Mouse (Mus musculus) MEL (cell line): ENCODE data around the gene Efcab5.

Source experiments
- CHD1 ChIP-seq: IDR thresholded peaks from 2 replicates; pipeline ENCODE4 v1.6.1; 2012; ENCODE audit warnings: low read depth, mild to moderate bottlenecking, inconsistent platforms, low read length, improper control_type of control experiment
- CTCF ChIP-seq, 3 experiments: IDR thresholded peaks in 2 of 3; conservative IDR thresholded peaks in 1 of 3; 2 replicates each; pipeline ENCODE4 v1.5.1; 2011 to 2012; ENCODE audit warnings: low read length in 3 of 3, low read depth in 2 of 3, mild to moderate bottlenecking in 2 of 3, improper control_type of control experiment in 1 of 3, inconsistent platforms in 1 of 3, mixed read lengths in 1 of 3, moderate library complexity in 1 of 3; ENCODE audit not compliant: control insufficient read depth in 1 of 3, insufficient read depth in 1 of 3, poor library complexity in 1 of 3, severe bottlenecking in 1 of 3
- ELF1 ChIP-seq: IDR thresholded peaks from 2 replicates; pipeline ENCODE4 v1.6.1; 2014; ENCODE audit warnings: low read depth, mild to moderate bottlenecking, inconsistent platforms, low read length, improper control_type of control experiment, moderate library complexity
- EP300 ChIP-seq, 2 experiments: IDR thresholded peaks; 2 replicates each; pipeline ENCODE4 v1.6.1; 2011; ENCODE audit warnings: improper control_type of control experiment in 2 of 2, low read length in 2 of 2, low read depth in 1 of 2, mild to moderate bottlenecking in 1 of 2
- POLR2A ChIP-seq, 2 experiments: IDR thresholded peaks; 2 replicates each; pipeline ENCODE4 v1.6.1; 2011 to 2012; ENCODE audit warnings: low read length in 2 of 2, mild to moderate bottlenecking in 2 of 2, control low read depth in 1 of 2, improper control_type of control experiment in 1 of 2, low read depth in 1 of 2, moderate library complexity in 1 of 2; ENCODE audit not compliant: control insufficient read depth in 1 of 2, insufficient read depth in 1 of 2, poor library complexity in 1 of 2
- POLR2AphosphoS2 ChIP-seq: IDR thresholded peaks from 2 replicates; pipeline ENCODE4 v1.6.1; 2011; ENCODE audit warnings: low read length, improper control_type of control experiment
- ZC3H11A ChIP-seq: IDR thresholded peaks from 2 replicates; pipeline ENCODE4 v1.6.1; 2012; ENCODE audit warnings: low read depth, mild to moderate bottlenecking, inconsistent platforms, low read length, improper control_type of control experiment
- ZMIZ1 ChIP-seq: IDR thresholded peaks from 2 replicates; pipeline ENCODE4 v1.6.1; 2012; ENCODE audit warnings: low read depth, mild to moderate bottlenecking, inconsistent platforms, low read length, improper control_type of control experiment, moderate library complexity

- TF ChIP-seq ELF1 (no peak), CTCF (IDR thresholded peaks at IDR 0.05 in 2 of 3, conservative IDR thresholded peaks at IDR 0.05 in 1 of 3; ENCODE audit: control insufficient read depth in 1 of 3, insufficient read depth in 1 of 3, low read depth in 2 of 3, low read length in 3 of 3, poor library complexity in 1 of 3, severe bottlenecking in 1 of 3) (no peak), ZMIZ1 (no peak), POLR2AphosphoS2 (no peak), POLR2A (IDR thresholded peaks at IDR 0.05; ENCODE audit: control insufficient read depth in 1 of 2, insufficient read depth in 1 of 2, low read depth in 1 of 2, low read length in 2 of 2, poor library complexity in 1 of 2) (no peak), CHD1 (no peak), ZC3H11A (no peak), EP300 (IDR thresholded peaks at IDR 0.05; ENCODE audit: low read depth in 1 of 2, low read length in 2 of 2) (no peak)
Observed at GRCm38 (mm10) chr11:77087004-77087403, 101.8 kb downstream of the Efcab5 start.
